Mouse (Mus musculus): Measurements from ENCODE around the gene Dhdh. TPM values are rescaled to one million over a fixed set of nuclear protein-coding genes. Genes with fewer than 3 reads are reported as not detected.

The Dhdh gene
- polyA plus RNA-seq, 1 experiment from 2014 or later = 3.3 TPM

GRCm38 (mm10) chr7:45498427-45498826, 9.8 kb upstream of the Dhdh start:
- ATAC-seq (ENCODE audit: insufficient number of reproducible peaks, low FRiP score, low TSS enrichment, low read depth) = no peak
- 95% methylated on average over 6 of the region's 6 CpGs for WGBS
- H3K4me1 ChIP-seq (ENCODE audit: control insufficient read depth, insufficient read depth, low read length) = no peaks in the 10 kb centered on the region
- H3K4me2 ChIP-seq (ENCODE audit: low read depth, severe bottlenecking) = no peak overlapping the region
- peaks cover 22% of the 10 kb centered on the region for H3K36me3 ChIP-seq (ENCODE audit: control insufficient read depth, insufficient read depth, low read length)
- no peak for DNase-seq (ENCODE audit: low spot score)
- H3K27me3 ChIP-seq (ENCODE audit: control insufficient read depth, insufficient read depth, low read length) = no peaks in the 10 kb centered on the region
- H3K4me3 ChIP-seq (ENCODE audit: low read depth, low read length) = no peak overlapping the region
- H3K27ac ChIP-seq (replicated peaks; ENCODE audit: low read depth, low read length) = no peak overlapping the region
- H3K9me3 ChIP-seq (ENCODE audit: control insufficient read depth, low read length) = no peaks in the 10 kb centered on the region
- H3K9ac ChIP-seq (ENCODE audit: low read length) = no peak overlapping the region

GRCm38 (mm10) chr7:45494548-45494947, 5.9 kb upstream of the Dhdh start:
- no peak overlapping the region for H3K4me3 ChIP-seq (ENCODE audit: low read depth, low read length)
- WGBS = 88% methylated on average over 9 of the region's 9 CpGs

DNA sequence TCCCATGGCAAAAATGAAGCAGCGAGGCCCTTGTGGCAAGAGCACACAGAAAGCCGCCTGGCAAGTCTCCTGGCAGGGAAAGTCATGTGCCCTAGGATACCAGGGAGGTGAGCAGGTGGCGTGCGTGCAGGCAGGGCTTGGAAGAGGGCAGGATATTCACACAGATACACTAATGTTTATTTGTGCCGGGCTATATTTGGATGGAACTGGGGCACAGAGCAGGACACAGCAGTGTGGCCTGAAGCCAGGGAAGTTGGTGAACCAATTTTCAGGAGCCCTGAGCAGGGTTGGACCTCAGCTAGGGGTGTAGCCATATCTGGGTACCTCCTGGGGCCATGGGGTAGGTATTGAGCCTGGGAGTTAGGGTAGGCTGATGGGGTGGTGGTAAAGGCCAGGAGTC, 4.3 kb upstream of the Dhdh start:
- DNase-seq (ENCODE audit: low spot score) = no peak
- 93% methylated on average over 5 of the region's 5 CpGs for WGBS
- no peak overlapping the region for H3K4me2 ChIP-seq (ENCODE audit: low read depth, severe bottlenecking)
- no peak overlapping the region for H3K27ac ChIP-seq (replicated peaks; ENCODE audit: low read depth, low read length)
- peaks cover 17% of the 10 kb centered on the region for H3K36me3 ChIP-seq (ENCODE audit: control insufficient read depth, insufficient read depth, low read length)
- ATAC-seq (ENCODE audit: insufficient number of reproducible peaks, low FRiP score, low TSS enrichment, low read depth) = no peak
- no peak overlapping the region for H3K9ac ChIP-seq (ENCODE audit: low read length)
- no peaks in the 10 kb centered on the region for H3K9me3 ChIP-seq (ENCODE audit: control insufficient read depth, low read length)
- H3K4me3 ChIP-seq (ENCODE audit: low read depth, low read length) = no peak overlapping the region
- H3K4me1 ChIP-seq (ENCODE audit: control insufficient read depth, insufficient read depth, low read length) = peaks cover 10% of the 10 kb centered on the region; the same call in 1 of the 2 replicates
- no peaks in the 10 kb centered on the region for H3K27me3 ChIP-seq (ENCODE audit: control insufficient read depth, insufficient read depth, low read length)

More at GRCm38 (mm10) chr7:45494548-45494947, 5.9 kb upstream of the Dhdh start:
- Histone ChIP-seq H3K9me3 (ENCODE audit: control insufficient read depth, low read length) (no peaks in the 10 kb centered on the region), H3K4me1 (ENCODE audit: control insufficient read depth, insufficient read depth, low read length) (peaks cover 5% of the 10 kb centered on the region; the same call in 1 of the 2 replicates), H3K27ac (replicated peaks; ENCODE audit: low read depth, low read length) (no peak overlapping the region), H3K9ac (ENCODE audit: low read length) (no peak overlapping the region), H3K27me3 (ENCODE audit: control insufficient read depth, insufficient read depth, low read length) (no peaks in the 10 kb centered on the region), H3K4me2 (ENCODE audit: low read depth, severe bottlenecking) (no peak overlapping the region), H3K36me3 (ENCODE audit: control insufficient read depth, insufficient read depth, low read length) (peaks cover 19% of the 10 kb centered on the region)
- ATAC-seq (ENCODE audit: insufficient number of reproducible peaks, low FRiP score, low TSS enrichment, low read depth) (no peak), DNase-seq (ENCODE audit: low spot score) (no peak)

GRCm38 (mm10) chr7:45492225-45492844, 3.7 kb upstream of the Dhdh start:
- Histone ChIP-seq H3K4me3 (ENCODE audit: low read depth, low read length) (no peak overlapping the region), H3K27ac (replicated peaks; ENCODE audit: low read depth, low read length) (no peak overlapping the region), H3K36me3 (ENCODE audit: control insufficient read depth, insufficient read depth, low read length) (peaks cover 17% of the 10 kb centered on the region), H3K27me3 (ENCODE audit: control insufficient read depth, insufficient read depth, low read length) (no peaks in the 10 kb centered on the region), H3K9me3 (ENCODE audit: control insufficient read depth, low read length) (no peaks in the 10 kb centered on the region), H3K4me2 (ENCODE audit: low read depth, severe bottlenecking) (no peak overlapping the region), H3K9ac (ENCODE audit: low read length) (no peak overlapping the region), H3K4me1 (ENCODE audit: control insufficient read depth, insufficient read depth, low read length) (peaks cover 11% of the 10 kb centered on the region; the same call in 1 of the 2 replicates)
- 95% methylated on average over 8 of the region's 8 CpGs for WGBS
- DNase-seq (ENCODE audit: low spot score) (no peak), ATAC-seq (ENCODE audit: insufficient number of reproducible peaks, low FRiP score, low TSS enrichment, low read depth) (no peak)

GRCm38 (mm10) chr7:45491264-45491663, 2.7 kb upstream of the Dhdh start:
- no peak overlapping the region for H3K9ac ChIP-seq (ENCODE audit: low read length)
- no peak overlapping the region for H3K4me2 ChIP-seq (ENCODE audit: low read depth, severe bottlenecking)
- no peak overlapping the region for H3K4me3 ChIP-seq (ENCODE audit: low read depth, low read length)
- no peaks in the 10 kb centered on the region for H3K9me3 ChIP-seq (ENCODE audit: control insufficient read depth, low read length)
- H3K27ac ChIP-seq (replicated peaks; ENCODE audit: low read depth, low read length) = no peak overlapping the region
- WGBS = 25% methylated on average over 3 of the region's 3 CpGs
- H3K4me1 ChIP-seq (ENCODE audit: control insufficient read depth, insufficient read depth, low read length) = peaks cover 11% of the 10 kb centered on the region; the same call in 1 of the 2 replicates
- DNase-seq (ENCODE audit: low spot score) (no peak), ATAC-seq (ENCODE audit: insufficient number of reproducible peaks, low FRiP score, low TSS enrichment, low read depth) (no peak)
- H3K27me3 ChIP-seq (ENCODE audit: control insufficient read depth, insufficient read depth, low read length) = no peaks in the 10 kb centered on the region
- H3K36me3 ChIP-seq (ENCODE audit: control insufficient read depth, insufficient read depth, low read length) = peaks cover 17% of the 10 kb centered on the region

DNA sequence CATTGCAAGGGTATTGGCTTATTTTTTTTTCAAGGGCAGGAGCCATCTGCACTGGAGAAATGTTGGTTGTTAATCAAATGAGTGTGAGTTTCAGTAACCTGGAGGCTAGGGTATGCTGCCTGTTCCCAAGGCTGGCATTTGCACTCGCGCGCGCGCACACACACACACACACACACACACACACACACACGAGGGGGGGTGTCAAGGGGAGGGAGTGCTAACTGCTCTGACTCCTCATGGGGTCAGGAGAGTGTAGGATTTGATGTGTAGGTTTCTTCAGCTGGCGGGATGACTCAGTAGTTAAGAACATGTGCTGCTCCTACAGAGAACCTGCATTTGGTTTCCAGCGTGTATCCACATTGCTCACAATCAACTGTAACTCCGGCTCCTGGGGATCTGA, 2.2 kb upstream of the Dhdh start:
- Histone ChIP-seq H3K4me3 (ENCODE audit: low read depth, low read length) (no peak overlapping the region), H3K9ac (ENCODE audit: low read length) (no peak overlapping the region), H3K4me1 (ENCODE audit: control insufficient read depth, insufficient read depth, low read length) (peaks cover 11% of the 10 kb centered on the region; the same call in 1 of the 2 replicates), H3K36me3 (ENCODE audit: control insufficient read depth, insufficient read depth, low read length) (peaks cover 14% of the 10 kb centered on the region), H3K9me3 (ENCODE audit: control insufficient read depth, low read length) (no peaks in the 10 kb centered on the region), H3K4me2 (ENCODE audit: low read depth, severe bottlenecking) (peak overlapping the region; percentile 24; the same call in 1 of the 2 replicates), H3K27ac (replicated peaks; ENCODE audit: low read depth, low read length) (no peak overlapping the region), H3K27me3 (ENCODE audit: control insufficient read depth, insufficient read depth, low read length) (no peaks in the 10 kb centered on the region)
- DNase-seq (ENCODE audit: low spot score) (peak; percentile 49), ATAC-seq (ENCODE audit: insufficient number of reproducible peaks, low FRiP score, low TSS enrichment, low read depth) (0 out of 2 replicates have a peak, but pooled peaks have one; percentile 13)
- 21% methylated on average over 9 of the region's 9 CpGs for WGBS

- no peak for ATAC-seq (ENCODE audit: insufficient number of reproducible peaks, low FRiP score, low TSS enrichment, low read depth)
- Histone ChIP-seq H3K9me3 (ENCODE audit: control insufficient read depth, low read length) (no peaks in the 10 kb centered on the region), H3K4me1 (ENCODE audit: control insufficient read depth, insufficient read depth, low read length) (peaks cover 11% of the 10 kb centered on the region; the same call in 1 of the 2 replicates), H3K36me3 (ENCODE audit: control insufficient read depth, insufficient read depth, low read length) (peaks cover 11% of the 10 kb centered on the region), H3K4me3 (ENCODE audit: low read depth, low read length) (no peak overlapping the region), H3K27ac (replicated peaks; ENCODE audit: low read depth, low read length) (no peak overlapping the region), H3K4me2 (ENCODE audit: low read depth, severe bottlenecking) (no peak overlapping the region), H3K9ac (ENCODE audit: low read length) (no peak overlapping the region), H3K27me3 (ENCODE audit: control insufficient read depth, insufficient read depth, low read length) (no peaks in the 10 kb centered on the region)
- 71% methylated on average over 7 of the region's 7 CpGs for WGBS
- DNase-seq (ENCODE audit: low spot score) = no peak
Measured at GRCm38 (mm10) chr7:45489578-45489977, 973 bp upstream of the Dhdh start.

GRCm38 (mm10) chr7:45487861-45488292, 728 bp downstream of the Dhdh start:
- 32% methylated on average over 11 of the region's 11 CpGs for WGBS
- peak; percentile 33; the same call in 1 of the 2 replicates for ATAC-seq (ENCODE audit: insufficient number of reproducible peaks, low FRiP score, low TSS enrichment, low read depth)
- peak; percentile 37 for DNase-seq (ENCODE audit: low spot score)

More at GRCm38 (mm10) chr7:45487861-45488292, 728 bp downstream of the Dhdh start:
- Histone ChIP-seq H3K36me3 (ENCODE audit: control insufficient read depth, insufficient read depth, low read length) (no peaks in the 10 kb centered on the region; the same call in 1 of the 2 replicates), H3K4me3 (ENCODE audit: low read depth, low read length) (peak overlapping the region; percentile 41), H3K9ac (ENCODE audit: low read length) (no peak overlapping the region), H3K4me1 (ENCODE audit: control insufficient read depth, insufficient read depth, low read length) (peaks cover 11% of the 10 kb centered on the region; the same call in 1 of the 2 replicates), H3K4me2 (ENCODE audit: low read depth, severe bottlenecking) (peak overlapping the region; percentile 57), H3K27me3 (ENCODE audit: control insufficient read depth, insufficient read depth, low read length) (no peaks in the 10 kb centered on the region), H3K27ac (replicated peaks; ENCODE audit: low read depth, low read length) (peak overlapping the region; percentile 73; the same call in 1 of the 2 replicates), H3K9me3 (ENCODE audit: control insufficient read depth, low read length) (no peaks in the 10 kb centered on the region)

All from limb, embryonic 11.5 days (tissue).